Mouse (Mus musculus): ENCODE measurements around the gene Ece1. TPM values are rescaled to one million over a fixed set of nuclear protein-coding genes. Genes with fewer than 3 reads are reported as not detected.

Gene Ece1
- polyA plus RNA-seq, 2 experiments: 42.4 to 45.7 TPM

GRCm38 (mm10) chr4:137907979-137908378 lies 45.9 kb downstream of the Ece1 start:
- Histone ChIP-seq H3K9me3 (ENCODE audit: control insufficient read depth, low read length) (no peaks in the 10 kb centered on the region), H3K27ac (replicated peaks; ENCODE audit: low read depth, low read length) (no peak overlapping the region), H3K4me2 (replicated peaks; ENCODE audit: low read depth, low read length, severe bottlenecking) (no peak overlapping the region), H3K4me3 (replicated peaks; ENCODE audit: low read length) (no peak overlapping the region), H3K4me1 (ENCODE audit: control insufficient read depth, insufficient read depth, low read length) (peaks cover 14% of the 10 kb centered on the region), H3K27me3 (ENCODE audit: control insufficient read depth, insufficient read depth, low read length) (no peaks in the 10 kb centered on the region), H3K36me3 (ENCODE audit: control insufficient read depth, insufficient read depth, low read length) (no peaks in the 10 kb centered on the region), H3K9ac (ENCODE audit: low read depth, low read length, severe bottlenecking) (no peak overlapping the region)
- 65% methylated on average over 13 of the region's 13 CpGs for WGBS
- DNase-seq (ENCODE audit: low spot score) (no peak), ATAC-seq (ENCODE audit: low FRiP score, low read depth) (no peak)
- TF ChIP-seq POLR2A (IDR thresholded peaks at IDR 0.05; ENCODE audit: borderline replicate concordance, extremely low read depth, insufficient read depth, insufficient read length): no peak

- Histone ChIP-seq H3K27me3 (ENCODE audit: control insufficient read depth, insufficient read depth, low read length) (no peaks in the 10 kb centered on the region), H3K4me1 (ENCODE audit: control insufficient read depth, insufficient read depth, low read length) (peaks cover 17% of the 10 kb centered on the region), H3K9ac (ENCODE audit: low read depth, low read length, severe bottlenecking) (no peak overlapping the region), H3K9me3 (ENCODE audit: control insufficient read depth, low read length) (no peaks in the 10 kb centered on the region), H3K4me2 (replicated peaks; ENCODE audit: low read depth, low read length, severe bottlenecking) (no peak overlapping the region), H3K27ac (replicated peaks; ENCODE audit: low read depth, low read length) (no peak overlapping the region), H3K4me3 (replicated peaks; ENCODE audit: low read length) (no peak overlapping the region), H3K36me3 (ENCODE audit: control insufficient read depth, insufficient read depth, low read length) (no peaks in the 10 kb centered on the region)
- no peak for TF ChIP-seq POLR2A (IDR thresholded peaks at IDR 0.05; ENCODE audit: borderline replicate concordance, extremely low read depth, insufficient read depth, insufficient read length)
- DNase-seq (ENCODE audit: low spot score) (no peak), ATAC-seq (ENCODE audit: low FRiP score, low read depth) (no peak)
- WGBS: 53% methylated on average over 7 of the region's 7 CpGs
Measured at GRCm38 (mm10) chr4:137908489-137908888, 46.5 kb downstream of the Ece1 start.

GRCm38 (mm10) chr4:137908915-137909314 lies 46.9 kb downstream of the Ece1 start:
- Histone ChIP-seq H3K36me3 (ENCODE audit: control insufficient read depth, insufficient read depth, low read length) (no peaks in the 10 kb centered on the region), H3K27ac (replicated peaks; ENCODE audit: low read depth, low read length) (no peak overlapping the region), H3K9ac (ENCODE audit: low read depth, low read length, severe bottlenecking) (no peak overlapping the region), H3K4me2 (replicated peaks; ENCODE audit: low read depth, low read length, severe bottlenecking) (no peak overlapping the region), H3K9me3 (ENCODE audit: control insufficient read depth, low read length) (no peaks in the 10 kb centered on the region), H3K27me3 (ENCODE audit: control insufficient read depth, insufficient read depth, low read length) (no peaks in the 10 kb centered on the region), H3K4me1 (ENCODE audit: control insufficient read depth, insufficient read depth, low read length) (peaks cover 18% of the 10 kb centered on the region), H3K4me3 (replicated peaks; ENCODE audit: low read length) (no peak overlapping the region)
- ATAC-seq (ENCODE audit: low FRiP score, low read depth): no peak
- no peak for DNase-seq (ENCODE audit: low spot score)
- no peak for TF ChIP-seq POLR2A (IDR thresholded peaks at IDR 0.05; ENCODE audit: borderline replicate concordance, extremely low read depth, insufficient read depth, insufficient read length)
- 63% methylated on average over 4 of the region's 4 CpGs for WGBS

- ATAC-seq (ENCODE audit: low FRiP score, low read depth): no peak
- 27% methylated on average over 4 of the region's 4 CpGs for WGBS
- H3K9ac ChIP-seq (ENCODE audit: low read depth, low read length, severe bottlenecking): no peak overlapping the region
- no peaks in the 10 kb centered on the region for H3K36me3 ChIP-seq (ENCODE audit: control insufficient read depth, insufficient read depth, low read length)
- H3K4me1 ChIP-seq (ENCODE audit: control insufficient read depth, insufficient read depth, low read length): peaks cover 21% of the 10 kb centered on the region
- DNase-seq (ENCODE audit: low spot score): no peak
- H3K4me3 ChIP-seq (replicated peaks; ENCODE audit: low read length): no peak overlapping the region
- no peaks in the 10 kb centered on the region for H3K9me3 ChIP-seq (ENCODE audit: control insufficient read depth, low read length)
- no peak for TF ChIP-seq POLR2A (IDR thresholded peaks at IDR 0.05; ENCODE audit: borderline replicate concordance, extremely low read depth, insufficient read depth, insufficient read length)
- no peak overlapping the region for H3K4me2 ChIP-seq (replicated peaks; ENCODE audit: low read depth, low read length, severe bottlenecking)
- H3K27ac ChIP-seq (replicated peaks; ENCODE audit: low read depth, low read length): no peak overlapping the region
- H3K27me3 ChIP-seq (ENCODE audit: control insufficient read depth, insufficient read depth, low read length): no peaks in the 10 kb centered on the region
Measured at GRCm38 (mm10) chr4:137909471-137909870, 47.4 kb downstream of the Ece1 start.

- TF ChIP-seq POLR2A (IDR thresholded peaks at IDR 0.05; ENCODE audit: borderline replicate concordance, extremely low read depth, insufficient read depth, insufficient read length): no peak
- WGBS: 93% methylated on average over 5 of the region's 5 CpGs
Measured at GRCm38 (mm10) chr4:137910382-137911009, 48.5 kb downstream of the Ece1 start.

More at GRCm38 (mm10) chr4:137910382-137911009, 48.5 kb downstream of the Ece1 start:
- H3K9me3 ChIP-seq (ENCODE audit: control insufficient read depth, low read length): no peaks in the 10 kb centered on the region
- H3K4me1 ChIP-seq (ENCODE audit: control insufficient read depth, insufficient read depth, low read length): peaks cover 18% of the 10 kb centered on the region
- DNase-seq (ENCODE audit: low spot score) (no peak), ATAC-seq (ENCODE audit: low FRiP score, low read depth) (no peak)
- no peak overlapping the region for H3K9ac ChIP-seq (ENCODE audit: low read depth, low read length, severe bottlenecking)
- no peak overlapping the region for H3K4me3 ChIP-seq (replicated peaks; ENCODE audit: low read length)
- H3K27ac ChIP-seq (replicated peaks; ENCODE audit: low read depth, low read length): no peak overlapping the region
- H3K4me2 ChIP-seq (replicated peaks; ENCODE audit: low read depth, low read length, severe bottlenecking): no peak overlapping the region
- H3K27me3 ChIP-seq (ENCODE audit: control insufficient read depth, insufficient read depth, low read length): no peaks in the 10 kb centered on the region
- no peaks in the 10 kb centered on the region for H3K36me3 ChIP-seq (ENCODE audit: control insufficient read depth, insufficient read depth, low read length)
